Mouse (Mus musculus): ENCODE data around the gene Ephx4. TPM values are rescaled to one million over a fixed set of nuclear protein-coding genes. Genes with fewer than 3 reads are reported as not detected.

Ephx4 gene
- polyA plus RNA-seq, 1 experiment = 2.1 TPM

DNA sequence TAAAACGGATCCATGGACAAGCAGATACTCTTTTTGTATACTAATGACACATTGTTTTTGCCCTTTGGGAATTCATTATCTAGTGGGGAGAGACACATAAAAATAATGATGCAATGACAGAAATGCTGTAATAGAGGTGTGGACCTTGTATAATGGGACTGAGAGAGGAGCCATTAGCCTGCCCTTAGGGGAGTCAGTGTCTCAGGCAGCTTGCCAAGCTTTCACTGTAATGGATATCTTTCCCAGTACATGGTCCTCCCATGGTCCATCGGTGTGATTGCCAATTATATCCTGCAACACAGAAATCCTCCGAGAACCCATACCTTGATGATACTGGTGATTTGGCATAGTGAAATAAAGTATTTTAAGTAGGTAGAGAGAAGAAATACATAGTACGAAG, 41.7 kb downstream of the Ephx4 start:
- Histone ChIP-seq H3K27ac (ENCODE audit: control insufficient read depth, insufficient read depth, low read depth, low read length) (no peak overlapping the region), H3K36me3 (ENCODE audit: control insufficient read depth, insufficient read depth, low read length) (peaks cover 2% of the 10 kb centered on the region), H3K27me3 (ENCODE audit: control insufficient read depth, insufficient read depth, low read length) (no peaks in the 10 kb centered on the region), H3K4me1 (ENCODE audit: control insufficient read depth, insufficient read depth, low read length) (peaks cover 2% of the 10 kb centered on the region; the same call in 1 of the 2 replicates), H3K4me3 (ENCODE audit: control insufficient read depth, low read depth, low read length) (no peak overlapping the region)
- TF ChIP-seq CTCF (IDR thresholded peaks at IDR 0.05; ENCODE audit: control insufficient read depth, insufficient read depth, insufficient replicate concordance, low read depth, low read length) (no peak), POLR2A (IDR thresholded peaks at IDR 0.05; ENCODE audit: control insufficient read depth, low read depth, low read length) (no peak)

DNA sequence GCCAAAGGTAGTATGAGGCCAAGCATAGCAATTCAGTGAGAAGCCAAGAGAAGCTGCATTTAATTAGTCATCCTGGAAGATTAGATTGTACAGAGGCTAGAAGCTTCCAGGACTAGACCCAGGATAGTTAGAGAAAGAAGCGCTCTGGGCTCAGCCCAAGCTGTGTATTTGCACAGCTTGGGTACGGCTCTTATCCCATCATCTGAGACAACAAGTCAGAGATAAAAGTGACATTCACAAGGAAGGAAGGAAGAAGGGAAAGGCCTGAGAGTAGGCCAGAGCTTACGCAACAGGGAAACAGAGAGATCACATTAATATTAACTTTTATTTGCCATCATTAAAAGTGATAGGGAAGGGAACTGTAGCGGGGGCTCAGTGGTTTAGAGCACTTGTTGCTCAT, 45.4 kb downstream of the Ephx4 start:
- H3K4me3 ChIP-seq (ENCODE audit: control insufficient read depth, low read depth, low read length) = no peak overlapping the region
- no peak overlapping the region for H3K27ac ChIP-seq (ENCODE audit: control insufficient read depth, insufficient read depth, low read depth, low read length)
- TF ChIP-seq CTCF (IDR thresholded peaks at IDR 0.05; ENCODE audit: control insufficient read depth, insufficient read depth, insufficient replicate concordance, low read depth, low read length) = no peak
- TF ChIP-seq POLR2A (IDR thresholded peaks at IDR 0.05; ENCODE audit: control insufficient read depth, low read depth, low read length) = no peak
- no peaks in the 10 kb centered on the region for H3K4me1 ChIP-seq (ENCODE audit: control insufficient read depth, insufficient read depth, low read length)
- H3K27me3 ChIP-seq (ENCODE audit: control insufficient read depth, insufficient read depth, low read length) = no peaks in the 10 kb centered on the region
- H3K36me3 ChIP-seq (ENCODE audit: control insufficient read depth, insufficient read depth, low read length) = no peaks in the 10 kb centered on the region; the same call in 1 of the 2 replicates

- Histone ChIP-seq H3K27ac (ENCODE audit: control insufficient read depth, insufficient read depth, low read depth, low read length) (no peak overlapping the region), H3K27me3 (ENCODE audit: control insufficient read depth, insufficient read depth, low read length) (no peaks in the 10 kb centered on the region), H3K36me3 (ENCODE audit: control insufficient read depth, insufficient read depth, low read length) (no peaks in the 10 kb centered on the region; the same call in 1 of the 2 replicates), H3K4me1 (ENCODE audit: control insufficient read depth, insufficient read depth, low read length) (no peaks in the 10 kb centered on the region), H3K4me3 (ENCODE audit: control insufficient read depth, low read depth, low read length) (no peak overlapping the region)
- no peak for TF ChIP-seq CTCF (IDR thresholded peaks at IDR 0.05; ENCODE audit: control insufficient read depth, insufficient read depth, insufficient replicate concordance, low read depth, low read length)
- no peak for TF ChIP-seq POLR2A (IDR thresholded peaks at IDR 0.05; ENCODE audit: control insufficient read depth, low read depth, low read length)
Observed at GRCm38 (mm10) chr5:107448784-107449183, 46.2 kb downstream of the Ephx4 start.

GRCm38 (mm10) chr5:107449620-107450019, 47.1 kb downstream of the Ephx4 start:
- Histone ChIP-seq H3K27ac (ENCODE audit: control insufficient read depth, insufficient read depth, low read depth, low read length) (no peak overlapping the region), H3K27me3 (ENCODE audit: control insufficient read depth, insufficient read depth, low read length) (no peaks in the 10 kb centered on the region), H3K4me1 (ENCODE audit: control insufficient read depth, insufficient read depth, low read length) (no peaks in the 10 kb centered on the region), H3K36me3 (ENCODE audit: control insufficient read depth, insufficient read depth, low read length) (no peaks in the 10 kb centered on the region; the same call in 1 of the 2 replicates), H3K4me3 (ENCODE audit: control insufficient read depth, low read depth, low read length) (no peak overlapping the region)
- no peak for TF ChIP-seq CTCF (IDR thresholded peaks at IDR 0.05; ENCODE audit: control insufficient read depth, insufficient read depth, insufficient replicate concordance, low read depth, low read length)
- TF ChIP-seq POLR2A (IDR thresholded peaks at IDR 0.05; ENCODE audit: control insufficient read depth, low read depth, low read length) = no peak

DNA sequence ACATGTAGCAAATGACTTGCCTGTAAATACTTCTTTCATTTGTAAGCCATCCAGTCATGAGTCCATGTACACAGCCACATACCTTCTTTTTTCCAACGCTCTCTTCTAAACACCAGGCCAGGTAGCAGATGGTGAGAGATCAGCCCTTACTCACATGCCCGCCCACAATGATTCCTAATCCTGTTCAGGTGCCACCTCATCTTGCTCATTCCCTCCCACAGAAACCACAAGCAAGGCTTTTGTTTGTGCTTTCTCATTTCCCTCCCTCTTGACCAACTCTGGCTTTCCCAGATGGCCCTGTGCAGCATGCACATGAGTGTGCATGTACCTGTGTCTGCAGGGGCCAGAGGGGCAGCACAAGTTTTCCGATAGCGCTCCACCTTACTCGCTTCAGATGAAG, 47.8 kb downstream of the Ephx4 start:
- H3K36me3 ChIP-seq (ENCODE audit: control insufficient read depth, insufficient read depth, low read length) = no peaks in the 10 kb centered on the region; the same call in 1 of the 2 replicates
- TF ChIP-seq POLR2A (IDR thresholded peaks at IDR 0.05; ENCODE audit: control insufficient read depth, low read depth, low read length) (no peak), CTCF (IDR thresholded peaks at IDR 0.05; ENCODE audit: control insufficient read depth, insufficient read depth, insufficient replicate concordance, low read depth, low read length) (no peak)
- no peak overlapping the region for H3K27ac ChIP-seq (ENCODE audit: control insufficient read depth, insufficient read depth, low read depth, low read length)

GRCm38 (mm10) chr5:107462147-107463076, 59.9 kb downstream of the Ephx4 start:
- Histone ChIP-seq H3K27me3 (ENCODE audit: control insufficient read depth, insufficient read depth, low read length) (no peaks in the 10 kb centered on the region), H3K36me3 (ENCODE audit: control insufficient read depth, insufficient read depth, low read length) (no peaks in the 10 kb centered on the region; the same call in 1 of the 2 replicates), H3K4me1 (ENCODE audit: control insufficient read depth, insufficient read depth, low read length) (no peaks in the 10 kb centered on the region), H3K4me3 (ENCODE audit: control insufficient read depth, low read depth, low read length) (no peak overlapping the region), H3K27ac (ENCODE audit: control insufficient read depth, insufficient read depth, low read depth, low read length) (no peak overlapping the region)
- TF ChIP-seq CTCF (IDR thresholded peaks at IDR 0.05; ENCODE audit: control insufficient read depth, insufficient read depth, insufficient replicate concordance, low read depth, low read length) = no peak
- TF ChIP-seq POLR2A (IDR thresholded peaks at IDR 0.05; ENCODE audit: control insufficient read depth, low read depth, low read length) = no peak

More for the DNA sequence above, 47.8 kb downstream of the Ephx4 start:
- no peaks in the 10 kb centered on the region for H3K4me1 ChIP-seq (ENCODE audit: control insufficient read depth, insufficient read depth, low read length)
- H3K4me3 ChIP-seq (ENCODE audit: control insufficient read depth, low read depth, low read length) = no peak overlapping the region
- H3K27me3 ChIP-seq (ENCODE audit: control insufficient read depth, insufficient read depth, low read length) = no peaks in the 10 kb centered on the region

DNA sequence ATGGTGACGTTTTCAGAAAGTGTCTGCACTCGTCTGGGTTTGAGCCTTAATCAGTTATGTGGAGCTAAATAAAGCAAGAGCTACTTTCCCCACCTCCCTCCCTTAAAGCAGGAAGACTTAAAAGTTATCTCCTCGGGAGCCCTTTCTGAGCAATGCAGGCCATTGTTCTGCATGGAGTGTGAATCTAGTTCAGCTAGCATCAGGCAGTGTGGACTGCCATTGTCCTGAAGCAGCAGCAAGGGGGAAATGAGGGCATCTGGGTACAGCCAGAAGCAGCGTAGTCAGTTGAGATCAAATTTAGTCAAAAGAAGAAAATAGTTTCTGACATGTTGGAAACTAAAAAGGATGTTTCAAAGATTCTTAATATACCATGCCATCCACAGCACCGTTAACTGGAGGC, 64.0 kb downstream of the Ephx4 start:
- no peak overlapping the region for H3K27ac ChIP-seq (ENCODE audit: control insufficient read depth, insufficient read depth, low read depth, low read length)
- no peaks in the 10 kb centered on the region; the same call in 1 of the 2 replicates for H3K36me3 ChIP-seq (ENCODE audit: control insufficient read depth, insufficient read depth, low read length)
- H3K4me1 ChIP-seq (ENCODE audit: control insufficient read depth, insufficient read depth, low read length) = no peaks in the 10 kb centered on the region
- no peaks in the 10 kb centered on the region for H3K27me3 ChIP-seq (ENCODE audit: control insufficient read depth, insufficient read depth, low read length)
- TF ChIP-seq CTCF (IDR thresholded peaks at IDR 0.05; ENCODE audit: control insufficient read depth, insufficient read depth, insufficient replicate concordance, low read depth, low read length) = no peak
- TF ChIP-seq POLR2A (IDR thresholded peaks at IDR 0.05; ENCODE audit: control insufficient read depth, low read depth, low read length) = no peak
- no peak overlapping the region for H3K4me3 ChIP-seq (ENCODE audit: control insufficient read depth, low read depth, low read length)

Measured in testis, adult 2 months (tissue).